Mouse (Mus musculus) heart, postnatal 0 days (tissue): ENCODE measurements around the gene Atrn. TPM values are rescaled to one million over a fixed set of nuclear protein-coding genes. Genes with fewer than 3 reads are reported as not detected.
A peak's percentile ranks its signal among the peaks of the same experiment; 100 is the strongest.

Experiments
- ATAC-seq: fragments of 200-750 bp; cut with Nextera tagmentation; 2 replicates; pipeline ENCODE4 v1.8.0; 2017; ENCODE audit warnings: low read depth, moderate number of reproducible peaks, moderate library complexity; ENCODE audit not compliant: insufficient read depth
- DNase-seq: peaks from one replicate; pipeline ENCODE4 v3.0.0-alpha.2; 2016; ENCODE audit warnings: low spot score
- H3K27ac ChIP-seq: fragments of 300-500 bp; sonication (generic); 2 replicates; pipeline ENCODE4 v1.5.1; 2014; ENCODE audit warnings: low read depth, mild to moderate bottlenecking
- H3K27me3 ChIP-seq: fragments of 300-500 bp; sonication (generic); 2 replicates; pipeline ENCODE4 v1.6.1; 2014; ENCODE audit warnings: low read length, mixed read lengths; ENCODE audit not compliant: control insufficient read depth, insufficient read depth
- H3K36me3 ChIP-seq: fragments of 300-500 bp; sonication (generic); replicated peaks from 2 replicates; pipeline ENCODE4 v1.6.1; 2014; ENCODE audit warnings: low read length, mixed read lengths; ENCODE audit not compliant: control insufficient read depth, insufficient read depth
- H3K4me1 ChIP-seq: fragments of 300-500 bp; sonication (generic); 2 replicates; pipeline ENCODE4 v1.6.1; 2014; ENCODE audit warnings: antibody characterized with exemption; ENCODE audit not compliant: control insufficient read depth, insufficient read depth
- H3K4me2 ChIP-seq: fragments of 300-500 bp; sonication (generic); 2 replicates; pipeline ENCODE4 v1.6.1; 2014; ENCODE audit warnings: low read depth, mild to moderate bottlenecking, low read length, moderate library complexity
- H3K4me3 ChIP-seq: fragments of 300-500 bp; sonication (generic); 2 replicates; pipeline ENCODE4 v1.5.1; 2014; ENCODE audit warnings: low read depth, low read length
- H3K9ac ChIP-seq: fragments of 300-500 bp; sonication (generic); replicated peaks from 2 replicates; pipeline ENCODE4 v1.6.1; 2014; ENCODE audit warnings: low read depth, low read length, mixed read lengths
- H3K9me3 ChIP-seq: fragments of 300-500 bp; sonication (generic); replicated peaks from 2 replicates; pipeline ENCODE4 v1.6.1; 2016; ENCODE audit warnings: low read length; ENCODE audit not compliant: control insufficient read depth
- CTCF ChIP-seq: IDR thresholded peaks from 2 replicates; pipeline ENCODE4 v1.5.1; 2016; ENCODE audit warnings: antibody characterized with exemption, control low read depth, low read depth
- EP300 ChIP-seq: IDR thresholded peaks from 2 replicates; pipeline ENCODE4 v1.6.1; 2016; ENCODE audit warnings: antibody characterized with exemption, low read depth
- WGBS: fragments of 180-500 bp; shearing (Covaris S2); extraction: QIAGEN DNeasy Blood & Tissue Kit; methylation state at CpG from one replicate; pipeline ENCODE4 v1.1.7; 2014; 5-methylcytosine and 5-hydroxymethylcytosine counted together
- polyA plus RNA-seq: library from polyadenylated mRNA; unstranded; fragments of >200 nt; fragmentation: Nextera tagmentation; extraction: Ambion mirVana; gene quantifications from 2 replicates; pipeline ENCODE4 v1.2.1, GENCODE M21; 2015
- total RNA-seq: library from RNA; depleted of rRNA; stranded (reverse); fragments of >200 nt; gene quantifications from 2 replicates; pipeline ENCODE4 v1.2.3, GENCODE M21; 2014; ENCODE audit warnings: low replicate concordance

The Atrn gene
- total and polyA plus RNA-seq, 2 experiments from 2014 or later: 3.2 to 20.7 TPM

DNA sequence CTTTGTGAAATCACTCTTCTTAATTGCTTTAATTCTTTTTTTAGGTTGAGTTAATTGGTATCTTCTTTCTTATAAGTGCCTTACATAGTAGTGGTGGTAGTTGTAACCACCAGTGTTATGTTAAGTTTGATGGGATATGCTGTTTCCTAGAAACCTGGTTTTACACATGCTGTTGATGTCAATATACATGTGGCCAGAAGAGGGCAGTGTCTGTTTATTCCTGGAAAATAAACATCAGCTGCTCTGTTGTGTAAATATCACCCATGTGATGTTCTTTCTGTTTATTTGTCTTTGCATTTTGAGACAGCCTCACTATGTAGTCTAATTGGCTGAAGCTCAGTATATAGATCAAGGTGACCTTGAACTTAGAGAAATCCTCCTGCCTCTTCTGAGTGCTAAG lies 55.6 kb downstream of the Atrn start:
- peaks cover 31% of the 10 kb centered on the region for H3K36me3 ChIP-seq
- ATAC-seq (no peak), DNase-seq (peak; percentile 47)
- peak; percentile 67 for TF ChIP-seq CTCF
- TF ChIP-seq EP300: no peak
- no peaks in the 10 kb centered on the region for H3K27me3 ChIP-seq
- H3K4me2 ChIP-seq: no peak overlapping the region
- H3K9me3 ChIP-seq: no peaks in the 10 kb centered on the region
- no peak overlapping the region for H3K9ac ChIP-seq
- no peak overlapping the region for H3K27ac ChIP-seq
- no peak overlapping the region for H3K4me3 ChIP-seq
- no peaks in the 10 kb centered on the region for H3K4me1 ChIP-seq

DNA sequence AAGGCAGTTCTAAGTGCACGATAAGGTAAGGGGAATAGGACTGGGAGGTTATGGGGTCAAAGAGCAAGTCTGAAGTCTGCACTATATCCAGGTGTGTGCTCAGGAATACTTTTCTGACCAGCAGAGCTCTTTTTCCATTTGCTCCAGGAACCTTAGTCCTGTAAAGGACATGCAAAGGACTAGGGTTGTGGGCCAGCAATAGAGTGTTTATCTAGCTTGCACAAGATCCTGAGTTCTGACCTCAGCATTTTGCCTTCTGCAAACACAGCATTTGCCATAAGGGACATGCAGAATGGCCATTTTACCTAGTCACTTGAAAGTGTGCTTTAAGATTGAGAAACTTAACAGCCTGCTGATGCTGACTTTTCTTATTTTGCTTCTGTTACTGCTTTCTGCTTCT lies 58.7 kb downstream of the Atrn start:
- Histone ChIP-seq H3K4me1 (no peaks in the 10 kb centered on the region), H3K9ac (no peak overlapping the region), H3K27ac (no peak overlapping the region), H3K4me3 (no peak overlapping the region), H3K9me3 (no peaks in the 10 kb centered on the region), H3K27me3 (no peaks in the 10 kb centered on the region), H3K4me2 (no peak overlapping the region), H3K36me3 (peaks cover 14% of the 10 kb centered on the region; the same call in 1 of the 2 replicates)
- DNase-seq (no peak), ATAC-seq (no peak)
- TF ChIP-seq CTCF (no peak), EP300 (no peak)
- WGBS: 100% methylated on average over 1 of the region's 1 CpGs

DNA sequence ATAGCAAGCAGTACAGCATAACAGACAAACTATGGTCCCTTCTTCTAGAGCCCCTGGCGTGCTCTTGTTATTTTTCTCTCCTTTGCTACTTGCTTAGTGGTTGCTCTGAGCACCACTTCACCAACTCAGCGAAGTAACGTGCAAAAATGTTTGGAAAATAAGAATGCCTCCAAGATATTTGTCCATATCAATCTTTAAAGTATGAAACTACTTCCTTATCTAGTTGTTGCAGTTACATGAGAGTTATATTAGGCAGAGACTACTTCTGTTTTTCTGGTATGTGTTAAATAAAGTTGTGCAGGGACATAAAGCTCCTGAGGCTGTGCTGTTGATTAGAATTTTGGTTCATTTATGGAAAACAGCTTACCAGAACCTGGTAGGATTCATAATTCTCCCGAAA lies 64.7 kb downstream of the Atrn start:
- Histone ChIP-seq H3K9ac (no peak overlapping the region), H3K4me2 (no peak overlapping the region), H3K27ac (no peak overlapping the region), H3K9me3 (no peaks in the 10 kb centered on the region), H3K27me3 (no peaks in the 10 kb centered on the region), H3K36me3 (peaks cover 35% of the 10 kb centered on the region), H3K4me1 (no peaks in the 10 kb centered on the region), H3K4me3 (no peak overlapping the region)
- ATAC-seq: no peak
- DNase-seq: no peak
- TF ChIP-seq CTCF (no peak), EP300 (no peak)
- 78% methylated on average over 4 of the region's 4 CpGs for WGBS

DNA sequence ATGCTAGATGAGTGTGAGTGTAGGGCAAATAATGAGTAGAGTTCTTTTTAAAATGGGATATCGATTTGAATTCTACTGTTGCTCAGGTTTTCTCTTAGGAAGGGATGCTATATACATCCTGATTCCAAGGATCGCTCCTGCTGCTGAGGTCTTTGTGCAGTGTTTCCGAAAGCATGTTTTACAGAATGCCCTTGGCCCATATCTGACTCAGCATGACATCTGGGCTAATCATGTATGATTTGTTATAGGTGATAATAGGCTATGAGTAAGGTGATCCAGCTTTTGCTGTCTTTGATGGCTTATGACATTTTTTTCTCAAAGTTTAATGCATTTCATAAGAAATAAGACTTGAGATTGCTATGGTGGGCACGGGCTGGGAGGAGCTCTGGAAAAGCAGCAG lies 66.1 kb downstream of the Atrn start:
- no peak for TF ChIP-seq CTCF
- no peak for TF ChIP-seq EP300
- DNase-seq: no peak
- no peak for ATAC-seq
- Histone ChIP-seq H3K4me1 (no peaks in the 10 kb centered on the region), H3K9ac (no peak overlapping the region), H3K36me3 (peaks cover 38% of the 10 kb centered on the region), H3K9me3 (no peaks in the 10 kb centered on the region), H3K27ac (no peak overlapping the region), H3K27me3 (no peaks in the 10 kb centered on the region), H3K4me3 (no peak overlapping the region), H3K4me2 (no peak overlapping the region)
- WGBS: 91% methylated on average over 4 of the region's 4 CpGs

DNA sequence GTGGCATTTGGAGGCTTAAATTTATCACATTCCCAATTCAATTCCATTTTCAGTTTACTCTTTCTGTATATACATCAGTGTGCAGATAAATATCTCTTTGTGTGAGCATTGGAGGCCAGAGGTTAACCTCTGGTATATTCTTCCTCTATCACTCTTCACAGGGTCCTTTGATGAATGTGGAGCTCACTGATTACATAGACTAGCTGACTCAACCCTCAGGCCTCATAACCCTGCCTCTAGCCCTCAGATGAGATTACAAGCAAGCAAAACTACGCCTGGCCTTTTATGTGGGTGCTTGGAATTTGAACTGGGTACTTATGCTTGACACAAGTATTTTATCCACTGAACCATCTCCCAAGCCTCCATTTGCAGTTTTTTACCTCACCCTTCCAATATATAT lies 68.6 kb downstream of the Atrn start:
- H3K4me1 ChIP-seq: no peaks in the 10 kb centered on the region
- no peak for DNase-seq
- H3K36me3 ChIP-seq: peaks cover 42% of the 10 kb centered on the region
- H3K9me3 ChIP-seq: no peaks in the 10 kb centered on the region
- H3K9ac ChIP-seq: no peak overlapping the region
- H3K4me2 ChIP-seq: no peak overlapping the region
- no peaks in the 10 kb centered on the region for H3K27me3 ChIP-seq
- H3K27ac ChIP-seq: no peak overlapping the region
- 79% methylated on average over 1 of the region's 1 CpGs for WGBS
- TF ChIP-seq CTCF: no peak
- no peak for TF ChIP-seq EP300
- no peak overlapping the region for H3K4me3 ChIP-seq
- no peak for ATAC-seq

GRCm38 (mm10) chr2:130977589-130977988 lies 71.3 kb downstream of the Atrn start:
- DNase-seq: no peak
- no peak for ATAC-seq
- no peak overlapping the region for H3K27ac ChIP-seq
- no peaks in the 10 kb centered on the region for H3K9me3 ChIP-seq
- H3K9ac ChIP-seq: no peak overlapping the region
- H3K4me3 ChIP-seq: no peak overlapping the region
- H3K4me2 ChIP-seq: no peak overlapping the region
- H3K36me3 ChIP-seq: peaks cover 35% of the 10 kb centered on the region
- no peaks in the 10 kb centered on the region for H3K4me1 ChIP-seq
- no peaks in the 10 kb centered on the region for H3K27me3 ChIP-seq
- TF ChIP-seq EP300: no peak
